Mouse (Mus musculus): ENCODE results near the gene Olfr924.
"Not testable (repeated sequence)": the region's sequence is repeated elsewhere in the genome, so short reads cannot be mapped to it uniquely, and the experiment has no call there.

The Olfr924 gene

DNA sequence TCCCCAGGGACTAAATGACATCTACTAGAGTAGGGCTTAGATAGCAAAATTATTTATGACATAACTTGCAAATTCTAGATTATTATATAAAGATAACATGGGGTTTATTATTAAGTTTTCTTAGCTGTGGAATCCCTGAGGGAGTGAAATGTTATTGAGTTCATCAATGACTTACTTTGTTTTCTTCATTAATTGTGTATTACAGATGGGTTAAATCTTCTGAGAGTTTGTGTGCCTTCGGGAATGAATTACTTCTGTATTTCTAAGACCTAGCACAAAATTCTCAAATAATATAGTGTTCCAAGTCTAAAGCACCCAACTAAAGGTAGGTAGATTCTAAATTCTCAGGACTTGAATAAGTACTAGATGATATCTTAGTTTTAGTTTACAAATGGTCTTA lies at the start of gene Olfr924:
TSS of gene Olfr924 (plus strand) at position 301 of the 400 bp plus-strand sequence.
- no peak for DNase-seq

DNA sequence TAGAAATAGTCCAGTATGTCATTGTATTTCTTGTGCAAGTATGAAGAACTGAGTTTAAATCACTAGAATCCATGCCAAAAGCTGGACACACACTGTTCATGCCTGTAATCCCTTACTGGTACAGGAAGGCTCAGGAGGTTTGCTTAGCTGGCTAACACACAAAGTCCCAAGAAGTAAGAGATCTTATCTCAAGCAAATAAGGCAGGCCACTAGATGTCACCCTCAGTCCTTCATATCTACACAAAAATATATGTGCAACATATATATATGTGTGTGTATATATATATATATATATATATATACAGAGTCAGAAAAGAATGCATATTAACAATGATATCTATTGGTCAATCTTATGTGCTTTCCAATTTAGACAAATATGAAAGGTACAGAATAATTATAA lies 38.6 kb upstream of the Olfr924 start:
- DNase-seq: no peak

DNA sequence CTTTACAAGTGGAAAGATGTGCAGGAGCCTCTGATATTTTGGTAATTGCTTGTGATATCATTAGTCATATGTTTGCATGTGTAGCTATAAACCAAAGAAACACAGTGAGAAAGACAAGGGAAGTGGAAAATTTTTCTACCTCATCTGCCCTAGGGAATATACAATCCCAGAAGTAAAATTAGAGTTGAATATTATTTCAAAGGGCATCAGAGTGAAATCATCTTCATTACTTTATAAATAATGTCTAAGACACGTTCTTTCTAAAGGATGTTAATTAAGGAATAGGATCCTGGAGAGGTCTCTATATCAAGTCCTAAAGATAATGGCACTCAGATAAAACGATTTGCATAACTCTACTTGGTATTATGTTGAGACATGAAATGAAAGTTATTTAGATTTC lies 29.9 kb upstream of the Olfr924 start, which contains the start of gene Olfr922:
TSS of gene Olfr922 (plus strand) at position 301 of the 400 bp plus-strand sequence.
- DNase-seq: no peak

DNA sequence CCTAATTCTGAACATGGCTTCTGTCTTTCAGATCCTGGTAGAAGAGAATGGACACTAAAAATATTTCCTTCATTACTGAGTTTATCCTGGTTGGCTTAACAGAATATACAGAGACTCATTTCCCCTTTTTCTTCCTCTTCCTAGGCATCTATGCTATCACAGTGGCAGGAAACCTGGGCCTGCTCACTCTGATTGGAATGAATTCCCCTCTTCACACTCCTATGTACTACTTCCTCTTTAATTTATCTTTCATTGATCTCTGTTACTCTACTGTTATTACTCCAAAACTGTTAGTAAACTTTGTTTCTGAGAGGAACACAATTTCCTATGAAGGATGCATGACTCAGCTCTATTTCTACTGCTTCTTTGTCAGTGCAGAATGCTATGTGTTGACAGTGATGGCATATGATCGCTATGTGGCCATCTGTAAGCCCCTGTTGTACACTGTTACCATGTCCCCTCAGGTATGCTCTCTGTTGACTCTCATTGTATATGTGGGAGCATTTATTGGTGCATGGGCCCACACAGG lies 28.7 kb upstream of the Olfr924 start:
- DNase-seq: no peak

DNA sequence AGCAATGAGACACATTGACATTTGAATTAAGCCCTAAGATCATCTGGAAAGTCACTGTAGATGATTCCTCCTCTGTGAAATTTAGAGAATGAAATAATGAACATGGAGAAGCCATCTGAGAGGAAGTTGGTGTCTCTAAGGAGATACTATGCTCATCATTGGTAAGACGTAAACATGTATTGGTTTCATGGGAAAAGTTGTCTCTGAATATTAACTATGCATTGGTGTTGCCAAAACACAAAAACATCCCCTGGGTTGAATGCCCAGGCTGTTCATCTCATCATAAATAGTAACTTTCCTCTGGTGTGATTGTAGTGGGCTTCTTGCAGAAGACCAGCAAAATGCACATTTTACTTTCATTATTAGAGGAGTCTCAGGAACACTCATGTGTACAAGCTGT lies 18.0 kb upstream of the Olfr924 start, which contains the start of gene Olfr923:
TSS of gene Olfr923 (plus strand) at position 301 of the 400 bp plus-strand sequence.
- no peak for DNase-seq

DNA sequence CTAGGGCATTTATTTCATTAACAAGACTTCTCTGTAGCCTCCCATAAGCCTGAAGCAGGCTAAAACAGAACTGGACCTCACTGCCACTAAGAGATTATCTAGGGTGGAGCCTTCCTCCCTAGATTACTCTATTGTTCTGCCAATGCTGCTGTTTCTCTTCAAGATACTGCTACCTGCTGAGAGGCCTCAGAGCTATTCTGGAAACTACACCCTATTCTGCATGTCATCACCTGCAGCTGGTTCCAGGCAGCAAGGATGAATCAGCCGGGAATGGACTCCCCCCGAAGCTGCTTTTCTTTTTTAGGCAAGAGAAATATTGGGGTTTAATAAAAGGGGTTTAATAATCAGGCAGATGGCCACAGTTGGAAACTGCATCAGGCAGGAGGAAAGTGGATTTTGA lies 11.2 kb upstream of the Olfr924 start:
- no peak for DNase-seq

DNA sequence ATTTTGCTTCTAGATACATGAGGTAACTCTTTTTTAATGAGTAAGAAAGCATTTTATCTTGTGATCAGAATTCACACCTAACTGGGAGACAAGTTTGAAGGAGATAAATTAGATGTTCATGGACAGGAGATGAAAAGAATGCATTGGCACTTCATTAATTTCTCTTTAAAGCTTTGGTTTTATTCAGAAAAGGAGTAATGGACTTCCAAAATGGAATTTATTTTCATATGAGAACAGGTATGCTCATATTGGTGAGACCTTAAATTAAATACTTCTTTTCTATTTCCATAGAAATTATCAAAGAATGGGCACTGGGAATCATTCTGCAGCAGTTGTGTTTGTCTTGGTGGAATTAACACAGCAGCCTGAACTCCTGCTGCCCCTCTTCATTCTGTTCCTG lies 10.5 kb downstream of the Olfr924 start, which contains the start of gene Olfr26:
TSS of gene Olfr26 (plus strand) at position 301 of the 400 bp plus-strand sequence.
- DNase-seq: no peak

DNA sequence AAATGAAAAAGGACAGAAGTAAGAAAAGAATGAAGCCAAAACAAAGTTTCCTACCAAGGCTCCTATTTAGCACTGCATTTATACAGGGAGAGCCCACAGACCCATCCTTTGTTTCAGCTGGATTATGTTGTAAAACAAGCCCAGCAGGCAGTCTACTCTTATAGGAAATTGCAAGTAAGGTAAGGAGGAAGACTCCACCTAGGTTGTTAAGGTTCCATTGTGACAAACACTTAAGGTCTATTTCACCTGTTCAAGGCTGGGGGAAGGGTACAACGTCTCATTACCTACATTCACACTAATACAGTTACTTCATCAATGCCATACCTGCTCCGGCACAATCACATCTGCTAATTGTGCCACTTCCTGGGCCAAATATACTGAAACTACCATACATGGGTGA lies 30.6 kb downstream of the Olfr924 start:
- not testable (repeated sequence) for DNase-seq

DNA sequence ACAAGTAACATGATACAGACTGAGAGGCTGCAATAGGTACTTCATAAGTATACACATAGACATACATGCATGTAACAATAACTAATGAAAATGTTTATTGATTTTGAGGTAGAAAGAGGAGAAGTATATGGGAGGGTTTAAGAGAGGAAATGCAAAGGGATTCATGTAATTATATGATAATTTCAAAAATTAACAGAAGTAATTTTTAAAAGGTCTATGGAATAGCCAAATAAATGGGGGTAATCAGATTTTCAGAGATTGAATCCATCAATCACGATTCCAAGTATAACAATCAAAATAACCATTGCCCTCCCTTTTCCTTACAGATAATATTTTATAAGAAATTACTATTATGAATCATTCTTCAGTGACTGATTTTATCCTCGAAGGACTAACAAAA lies 32.6 kb downstream of the Olfr924 start, which contains the start of gene Olfr926:
TSS of gene Olfr926 (plus strand) at position 301 of the 400 bp plus-strand sequence.
- no peak for DNase-seq
